Mouse (Mus musculus): Measurements from ENCODE around the gene Afdn.
A peak's percentile ranks its signal among the peaks of the same experiment; 100 is the strongest.
"Not testable (repeated sequence)": the region's sequence is repeated elsewhere in the genome, so short reads cannot be mapped to it uniquely, and the experiment has no call there.

The Afdn gene

GRCm38 (mm10) chr17:13883540-13883939 is 123.2 kb downstream of the Afdn start:
- DNase-seq = no peak

- peak; percentile 15 for DNase-seq
Measured at GRCm38 (mm10) chr17:13889818-13890434, 129.6 kb downstream of the Afdn start.

GRCm38 (mm10) chr17:13890932-13891331 is 130.6 kb downstream of the Afdn start:
- DNase-seq = peak; percentile 21

GRCm38 (mm10) chr17:13898838-13899237 is 138.5 kb downstream of the Afdn start:
- DNase-seq = no peak

- DNase-seq = no peak
Measured at GRCm38 (mm10) chr17:13899241-13899640, 138.9 kb downstream of the Afdn start.

GRCm38 (mm10) chr17:13903793-13904192 is 143.5 kb downstream of the Afdn start:
- no peak for DNase-seq

- no peak for DNase-seq
Measured at GRCm38 (mm10) chr17:13907082-13907481, 146.7 kb downstream of the Afdn start.

- no peak for DNase-seq
Measured at GRCm38 (mm10) chr17:13907681-13908080, 147.3 kb downstream of the Afdn start.

- no peak for DNase-seq
Measured at GRCm38 (mm10) chr17:13913951-13914350, 153.6 kb downstream of the Afdn start.

- DNase-seq = peak; percentile 71
Measured at GRCm38 (mm10) chr17:13914531-13914930, 154.2 kb downstream of the Afdn start.

- DNase-seq = peak; percentile 37
Measured at GRCm38 (mm10) chr17:13920771-13921170, 160.4 kb downstream of the Afdn start.

- peak; percentile 38 for DNase-seq
Measured at GRCm38 (mm10) chr17:13923418-13923817, 163.1 kb downstream of the Afdn start.

GRCm38 (mm10) chr17:13924588-13924987 is 164.2 kb downstream of the Afdn start:
- DNase-seq = no peak

GRCm38 (mm10) chr17:13925931-13926330 is 165.6 kb downstream of the Afdn start:
- peak; percentile 56 for DNase-seq

GRCm38 (mm10) chr17:13930421-13930820 is 170.1 kb downstream of the Afdn start:
- no peak for DNase-seq

GRCm38 (mm10) chr17:13935364-13935763 is 175.0 kb downstream of the Afdn start:
- not testable (repeated sequence) for DNase-seq

- DNase-seq = no peak
Measured at GRCm38 (mm10) chr17:13937787-13938186, 177.4 kb downstream of the Afdn start.

- DNase-seq = peak; percentile 11
Measured at GRCm38 (mm10) chr17:13938652-13939051, 178.3 kb downstream of the Afdn start.

- DNase-seq = not testable (repeated sequence)
Measured at GRCm38 (mm10) chr17:13939231-13939630, 178.9 kb downstream of the Afdn start.

GRCm38 (mm10) chr17:13940487-13940886 is 180.1 kb downstream of the Afdn start:
- DNase-seq = peak; percentile 44

- not testable (repeated sequence) for DNase-seq
Measured at GRCm38 (mm10) chr17:13948073-13948472, 187.7 kb downstream of the Afdn start, which contains the start of gene Gm7168. Gm7168 (plus strand) TSS chr17:13948373.

- DNase-seq = not testable (repeated sequence)
Measured at GRCm38 (mm10) chr17:13951570-13951969, 191.2 kb downstream of the Afdn start.
